Mouse (Mus musculus) kidney, adult 9 months (tissue): Measurements from ENCODE around the gene Samd10.

Experiments used
- DNase-seq: peaks from one replicate; pipeline ENCODE4 v3.0.0; 2022

Gene Samd10

GRCm38 (mm10) chr2:181591528-181592085, 7.4 kb downstream of the Samd10 start, which contains the start of gene Prpf6:
Gene Prpf6, plus strand, starts transcription at chr2:181591868.
- DNase-seq = peak; percentile 48

GRCm38 (mm10) chr2:181590471-181590870, 8.5 kb downstream of the Samd10 start:
- no peak for DNase-seq

- DNase-seq = no peak
Measured at GRCm38 (mm10) chr2:181589732-181590105, 9.3 kb downstream of the Samd10 start.

GRCm38 (mm10) chr2:181589011-181589731, 9.8 kb downstream of the Samd10 start:
- no peak for DNase-seq

GRCm38 (mm10) chr2:181588229-181588780, 10.7 kb downstream of the Samd10 start:
- DNase-seq = no peak

GRCm38 (mm10) chr2:181587796-181588195, 11.2 kb downstream of the Samd10 start:
- no peak for DNase-seq

- DNase-seq = no peak
Measured at GRCm38 (mm10) chr2:181586124-181586523, 12.9 kb downstream of the Samd10 start.

- DNase-seq = no peak
Measured at GRCm38 (mm10) chr2:181585506-181585905, 13.5 kb downstream of the Samd10 start.

- DNase-seq = no peak
Measured at GRCm38 (mm10) chr2:181584411-181584942, 14.5 kb downstream of the Samd10 start, which contains the start of gene Uckl1. Gene Uckl1, minus strand, starts transcription at chr2:181584892.

- no peak for DNase-seq
Measured at GRCm38 (mm10) chr2:181583460-181584257, 15.4 kb downstream of the Samd10 start.

GRCm38 (mm10) chr2:181582939-181583338, 16.1 kb downstream of the Samd10 start:
- no peak for DNase-seq

- no peak for DNase-seq
Measured at GRCm38 (mm10) chr2:181582358-181582757, 16.7 kb downstream of the Samd10 start.

- DNase-seq = peak; percentile 90
Measured at GRCm38 (mm10) chr2:181581402-181582120, 17.5 kb downstream of the Samd10 start.

GRCm38 (mm10) chr2:181581016-181581401, 18.0 kb downstream of the Samd10 start:
- peak; percentile 90 for DNase-seq

GRCm38 (mm10) chr2:181580131-181580772, 18.8 kb downstream of the Samd10 start:
- no peak for DNase-seq

- DNase-seq = no peak
Measured at GRCm38 (mm10) chr2:181579681-181580080, 19.3 kb downstream of the Samd10 start.

- DNase-seq = no peak
Measured at GRCm38 (mm10) chr2:181578790-181579618, 20.0 kb downstream of the Samd10 start.

GRCm38 (mm10) chr2:181577981-181578581, 20.9 kb downstream of the Samd10 start:
- DNase-seq = no peak

GRCm38 (mm10) chr2:181577126-181577525, 21.9 kb downstream of the Samd10 start:
- DNase-seq = no peak

- DNase-seq = no peak
Measured at GRCm38 (mm10) chr2:181576613-181577012, 22.4 kb downstream of the Samd10 start.
